29 mouse cellular contexts compared by ENCODE assay signal in the genomic region with DNA sequence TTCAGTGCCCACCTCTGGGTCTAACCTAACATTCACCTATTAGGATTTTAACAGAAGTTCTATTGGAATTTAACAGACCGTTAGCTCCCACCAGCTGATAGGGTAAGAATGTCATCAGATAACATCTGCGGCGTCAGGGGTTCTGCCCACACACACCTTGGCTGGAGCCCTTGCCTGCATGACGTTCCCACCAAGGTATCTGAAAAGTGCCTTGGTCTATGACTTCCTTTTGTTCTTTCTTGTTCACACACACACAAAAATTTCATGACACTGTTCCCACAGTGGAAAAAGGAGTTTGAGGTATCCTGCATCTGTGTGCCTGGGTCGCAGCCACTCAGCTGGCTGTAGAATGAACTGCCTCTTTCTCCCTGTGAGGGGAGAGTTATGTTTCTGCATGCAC.
A peak's percentile ranks its signal among the peaks of the same experiment; 100 is the strongest.
DNase-seq lines count a peak whose midpoint lies in the region; ATAC-seq lines count a peak whose summit lies in the region.
"Had no signal": no experiment of that assay in that cellular context is flagged by ENCODE, and none has a peak within 500 bp of the region (broad histone marks: within the 10 kb centered on the region; RNA-seq: fewer than 3 reads in every experiment).

No protein-coding gene starts in this region.

- WGBS in heart, embryonic 16.5 days, result 33% methylated on average over 5 of the region's 5 CpGs

- H3K4me2 ChIP-seq in heart, embryonic 16.5 days (ENCODE audit: low read depth, low read length), result no peak overlapping the region
- H3K4me2 ChIP-seq: embryonic facial prominence, embryonic 12.5 days; forebrain, embryonic 15.5 days; heart, embryonic 11.5 days; lung, embryonic 15.5 days; midbrain, embryonic 11.5 days; neural tube, embryonic 15.5 days; stomach, embryonic 15.5 days had no signal

- H3K9ac ChIP-seq in heart, embryonic 16.5 days (ENCODE audit: low read length), result no peak overlapping the region
- H3K9ac ChIP-seq: embryonic facial prominence, embryonic 12.5 days; forebrain, embryonic 15.5 days; liver, embryonic 14.5 days; lung, embryonic 15.5 days; neural tube, embryonic 15.5 days; stomach, embryonic 15.5 days had no signal

- H3K9me3 ChIP-seq in heart, embryonic 16.5 days (replicated peaks; ENCODE audit: control insufficient read depth, low read length), result no peaks in the 10 kb centered on the region
- H3K9me3 ChIP-seq: embryonic facial prominence, embryonic 12.5 days; forebrain, embryonic 15.5 days; hindbrain, embryonic 10.5 days; lung, embryonic 15.5 days; neural tube, embryonic 15.5 days; stomach, embryonic 15.5 days had no signal

- peak; percentile 52 for ATAC-seq in heart, embryonic 16.5 days (replicated peaks; ENCODE audit: extremely low read depth, insufficient read depth, low FRiP score)
- ATAC-seq: forebrain, embryonic 15.5 days; hindbrain, embryonic 16.5 days; intestine, embryonic 16.5 days had no signal

- no peak for DNase-seq in heart, postnatal 4 days
- DNase-seq in naive thymus-derived CD4-positive, alpha-beta T cell, adult 2 months (ENCODE audit: low read depth), result peak; percentile 51
- peak; percentile 54 for DNase-seq in thymus, postnatal 25 days
- no peak for DNase-seq in kidney, postnatal 25 days
- no peak for DNase-seq in lung, adult 18-20 months
- DNase-seq in cerebellum, adult 11 months, result no peak
- DNase-seq: adrenal gland, postnatal 14 days; cerebellum, adult 11-12 months; cerebellum, adult 9-11 months; embryo, embryonic 11 days; gastrocnemius, postnatal 25 days; heart, adult 18-20 months; heart, postnatal 10 days; kidney, adult 9 months; liver; right cerebral cortex, postnatal 25 days had no signal

- H3K36me3 ChIP-seq in heart, embryonic 16.5 days (ENCODE audit: control insufficient read depth, insufficient read depth), result no peaks in the 10 kb centered on the region
- H3K36me3 ChIP-seq: embryonic facial prominence, embryonic 12.5 days; forebrain, embryonic 15.5 days; hindbrain, embryonic 10.5 days; lung, embryonic 15.5 days; neural tube, embryonic 15.5 days; stomach, embryonic 15.5 days had no signal

- no peak overlapping the region for H3K4me3 ChIP-seq in heart, embryonic 16.5 days (ENCODE audit: low read length)
- H3K4me3 ChIP-seq: embryonic facial prominence, embryonic 12.5 days; forebrain, embryonic 15.5 days; hindbrain, embryonic 10.5 days; lung, embryonic 15.5 days; myocyte; neural tube, embryonic 15.5 days; stomach, embryonic 15.5 days had no signal

- H3K4me1 ChIP-seq in heart, embryonic 16.5 days (ENCODE audit: control insufficient read depth, insufficient read depth, low read length), result peaks cover 17% of the 10 kb centered on the region
- H3K4me1 ChIP-seq: forebrain, embryonic 15.5 days; hindbrain, embryonic 10.5 days; neural tube, embryonic 15.5 days; stomach, embryonic 15.5 days had no signal

- H3K27me3 ChIP-seq in heart, embryonic 16.5 days (ENCODE audit: control insufficient read depth, insufficient read depth, low read length), result no peaks in the 10 kb centered on the region
- H3K27me3 ChIP-seq: embryonic facial prominence, embryonic 12.5 days; forebrain, embryonic 15.5 days; lung, embryonic 15.5 days; neural tube, embryonic 15.5 days; stomach, embryonic 15.5 days had no signal

- H3K27ac ChIP-seq in heart, embryonic 16.5 days (ENCODE audit: low read length), result peak overlapping the region; percentile 32; the same call in 1 of the 2 replicates
- H3K27ac ChIP-seq: embryonic facial prominence, embryonic 12.5 days; forebrain, embryonic 15.5 days; hindbrain, embryonic 10.5 days; liver, embryonic 14.5 days; lung, embryonic 15.5 days; neural tube, embryonic 15.5 days; stomach, embryonic 15.5 days had no signal

Comparison
In these comparisons a context has a peak if more than half of its experiments do, and no peak if none do; other contexts are left out.
1. DNase-seq: peak in naive thymus-derived CD4-positive, alpha-beta T cell, adult 2 months (single experiment) and thymus, postnatal 25 days (single experiment); none in heart, postnatal 4 days (single experiment), kidney, postnatal 25 days (0 of 2), lung, adult 18-20 months (0 of 2) and cerebellum, adult 11 months (single experiment).